Mouse (Mus musculus) liver, embryonic 14.5 days (tissue): ENCODE results near the gene Slc7a8.

Experiments
- CTCF ChIP-seq: IDR thresholded peaks from 2 replicates; pipeline ENCODE4 v1.5.1; 2016; ENCODE audit warnings: antibody characterized with exemption, low read depth, control low read depth
- EP300 ChIP-seq: IDR thresholded peaks from 2 replicates; pipeline ENCODE4 v1.6.1; 2016; ENCODE audit warnings: antibody characterized with exemption, low read depth

GRCm38 (mm10) chr14:54768314-54769067 lies 13.3 kb downstream of the Slc7a8 start:
- TF ChIP-seq EP300 (no peak), CTCF (no peak)
